Mouse (Mus musculus): ENCODE data around the gene Erg.

DNA sequence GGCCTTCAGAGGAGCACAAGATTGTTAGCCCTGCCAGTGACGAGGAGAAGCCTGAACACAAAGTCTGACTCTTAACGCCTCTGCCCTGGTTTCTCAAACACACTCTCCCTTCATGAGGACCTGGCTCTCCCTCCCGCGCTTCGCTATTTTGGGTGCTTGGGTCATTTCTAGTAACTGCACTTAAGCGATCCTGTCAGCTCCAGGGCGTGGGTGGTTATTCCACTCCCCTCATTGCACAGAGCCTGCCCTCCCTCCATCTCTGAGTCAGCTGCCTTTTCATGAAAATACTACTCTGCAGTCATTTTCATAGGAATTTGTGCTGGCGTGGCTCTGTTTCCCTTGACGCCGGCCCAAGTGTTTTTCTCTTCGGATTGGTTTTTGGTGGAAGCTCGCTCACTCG is 13.2 kb downstream of the Erg start:
- TF ChIP-seq CTCF (IDR thresholded peaks at IDR 0.05; ENCODE audit: low read depth, low read length) (no peak), POLR2A (IDR thresholded peaks at IDR 0.05; ENCODE audit: borderline replicate concordance, low read depth, low read length) (no peak)
